Mouse (Mus musculus) monocyte, adult 59 days (primary cell): ENCODE measurements around the gene Catspere2. TPM values are rescaled to one million over a fixed set of nuclear protein-coding genes. Genes with fewer than 3 reads are reported as not detected.

ENCODE experiments used
- total RNA-seq, 2 experiments: library from RNA; stranded (reverse); gene quantifications; one replicate each; pipeline ENCODE4 v1.2.4; 2023

The Catspere2 gene
- total RNA-seq = under 1 TPM in 1 of 2 experiments, not detected in 1; 0.18 TPM

DNA sequence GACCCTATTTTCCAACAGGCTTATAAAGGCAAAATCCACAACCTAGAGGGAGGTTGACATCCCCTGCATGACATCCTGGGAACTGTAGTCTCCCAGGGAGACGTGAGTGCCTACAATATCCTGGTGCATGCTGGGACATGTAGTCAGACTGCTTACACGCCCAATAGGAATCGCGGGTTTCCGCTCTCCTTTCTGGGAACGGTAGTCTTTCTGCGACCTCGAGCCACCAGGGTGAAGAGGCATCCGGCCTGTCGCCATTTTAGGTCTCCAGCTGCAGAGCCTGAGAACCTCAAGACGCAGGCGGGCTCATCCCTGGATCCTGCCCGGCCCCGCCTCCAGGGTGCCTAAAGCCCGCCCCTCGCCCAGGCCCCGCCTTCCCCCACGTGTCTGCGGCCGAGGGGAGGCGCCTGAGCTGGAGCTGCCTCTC is at the start of gene Catspere2:
Gene Catspere2 (plus strand): TSS at position 400 of the 427 bp plus-strand sequence.

DNA sequence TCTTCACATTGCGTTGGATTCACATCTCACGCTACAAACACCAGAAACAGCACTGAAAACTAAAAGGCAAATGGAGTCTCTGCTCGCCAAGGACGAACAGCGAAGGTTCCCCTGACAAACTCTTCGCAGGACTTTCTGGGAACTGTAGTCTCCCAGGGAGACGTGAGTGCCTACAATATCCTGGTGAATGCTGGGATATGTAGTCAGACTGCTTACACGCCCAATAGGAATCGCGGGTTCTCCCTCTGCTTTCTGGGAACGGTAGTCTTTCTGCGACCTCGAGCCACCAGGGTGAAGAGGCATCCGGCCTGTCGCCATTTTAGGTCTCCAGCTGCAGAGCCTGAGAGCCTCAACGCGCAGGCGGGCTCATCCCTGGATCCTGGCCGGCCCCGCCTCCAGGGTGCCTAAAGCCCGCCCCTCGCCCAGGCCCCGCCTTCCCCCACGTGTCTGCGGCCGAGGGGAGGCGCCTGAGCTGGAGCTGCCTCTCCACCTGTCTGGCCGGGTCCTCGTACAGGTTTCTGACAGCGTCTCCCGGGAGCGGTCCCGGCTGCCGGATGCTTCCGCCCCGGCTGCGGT is 204.1 kb downstream of the Catspere2 start, which contains the start of gene Desi2:
Gene Desi2 (plus strand): TSS at position 202 of the 576 bp plus-strand sequence.

Other genes with a start within 250 kb of the Catspere2 start
- 10 to 100 TPM; 56.3 to 58.0 TPM for gene Adss, start 186.9 kb upstream of the Catspere2 start, total RNA-seq
- 10 to 100 TPM; 13.0 to 15.0 TPM for gene Desi2, start 204.0 kb downstream of the Catspere2 start, total RNA-seq